Mouse (Mus musculus): ENCODE data around the gene Dgkz. TPM values are rescaled to one million over a fixed set of nuclear protein-coding genes. Genes with fewer than 3 reads are reported as not detected.
A peak's percentile ranks its signal among the peaks of the same experiment; 100 is the strongest.

Dgkz gene
- polyA plus RNA-seq, 1 experiment from 2014 or later = 32.7 TPM

DNA sequence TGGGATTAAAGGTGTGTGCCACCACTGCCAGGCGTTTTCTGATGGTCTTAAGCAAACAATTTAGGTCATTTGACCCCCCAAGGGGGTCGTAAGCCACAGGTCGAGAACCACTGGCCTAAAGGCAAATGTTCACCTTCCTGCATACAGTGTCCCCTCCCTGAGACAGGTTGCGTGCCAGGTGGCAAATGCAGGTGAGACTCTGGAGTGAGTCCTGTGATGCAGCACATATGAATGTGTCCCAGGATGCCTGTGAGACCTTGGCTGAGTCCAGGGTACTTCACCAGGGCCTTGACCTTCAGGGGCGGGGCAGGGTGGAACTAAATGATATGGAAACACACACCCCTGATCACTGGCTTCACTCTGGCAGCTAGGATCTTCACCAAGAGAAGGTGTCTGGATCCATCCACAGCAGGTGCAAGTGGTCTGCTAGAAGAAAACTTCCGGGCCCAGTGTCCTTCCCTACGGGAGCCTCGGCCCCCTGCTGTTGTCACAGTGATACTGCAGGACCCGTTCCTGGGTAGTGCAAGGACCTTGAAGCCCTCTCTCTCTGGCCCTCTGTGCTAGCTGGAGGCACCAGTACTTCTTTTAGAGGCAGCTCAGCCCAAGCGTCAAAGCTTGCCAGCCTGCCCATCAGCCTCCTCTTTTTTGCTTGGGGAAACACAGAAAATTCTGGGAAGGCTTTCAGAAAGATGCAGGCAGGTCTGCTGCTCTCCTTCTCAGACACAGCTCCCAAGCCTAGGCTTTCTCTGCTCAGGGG is 16.8 kb downstream of the Dgkz start:
- no peaks in the 10 kb centered on the region for H3K36me3 ChIP-seq (ENCODE audit: control insufficient read depth, insufficient read depth, low read length)
- WGBS = 53% methylated on average over 10 of the region's 10 CpGs
- DNase-seq (ENCODE audit: low spot score) (no peak), ATAC-seq (replicated peaks; ENCODE audit: low FRiP score) (no peak)
- H3K4me3 ChIP-seq (ENCODE audit: low read depth, low read length) = no peak overlapping the region
- no peaks in the 10 kb centered on the region for H3K27me3 ChIP-seq (ENCODE audit: control insufficient read depth, insufficient read depth, low read length)
- H3K9ac ChIP-seq (ENCODE audit: low read length) = no peak overlapping the region
- H3K4me2 ChIP-seq (ENCODE audit: low read depth, low read length, severe bottlenecking) = no peak overlapping the region
- no peak overlapping the region for H3K27ac ChIP-seq (ENCODE audit: low read depth, low read length)
- H3K9me3 ChIP-seq (ENCODE audit: control insufficient read depth, low read length) = no peaks in the 10 kb centered on the region
- H3K4me1 ChIP-seq (replicated peaks; ENCODE audit: control insufficient read depth, insufficient read depth, low read length) = peaks cover 14% of the 10 kb centered on the region

DNA sequence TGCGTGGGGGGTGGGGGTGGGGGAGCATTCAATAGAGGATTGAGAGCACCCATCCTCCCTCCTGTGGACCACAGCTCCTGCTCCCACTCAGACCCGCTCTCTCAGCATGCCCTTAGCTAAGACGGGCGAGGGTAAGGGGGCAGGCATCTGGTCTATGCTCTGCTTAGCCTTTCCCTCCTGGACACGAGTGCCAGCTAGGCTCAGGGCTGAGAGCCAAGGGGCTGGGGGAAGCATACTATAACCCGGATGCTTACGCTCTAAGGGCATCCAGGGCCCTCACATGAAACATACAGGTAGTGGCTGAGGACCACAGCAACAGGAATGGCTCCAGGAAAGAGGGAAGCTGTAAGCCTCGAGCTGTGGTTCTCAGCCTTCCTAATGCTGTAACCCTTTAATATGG is 17.6 kb downstream of the Dgkz start:
- H3K36me3 ChIP-seq (ENCODE audit: control insufficient read depth, insufficient read depth, low read length) = no peaks in the 10 kb centered on the region
- no peaks in the 10 kb centered on the region for H3K9me3 ChIP-seq (ENCODE audit: control insufficient read depth, low read length)
- ATAC-seq (replicated peaks; ENCODE audit: low FRiP score) (no peak), DNase-seq (ENCODE audit: low spot score) (no peak)
- H3K4me2 ChIP-seq (ENCODE audit: low read depth, low read length, severe bottlenecking) = no peak overlapping the region
- no peak overlapping the region for H3K27ac ChIP-seq (ENCODE audit: low read depth, low read length)
- no peak overlapping the region; the same call in 1 of the 2 replicates for H3K9ac ChIP-seq (ENCODE audit: low read length)
- peaks cover 15% of the 10 kb centered on the region for H3K4me1 ChIP-seq (replicated peaks; ENCODE audit: control insufficient read depth, insufficient read depth, low read length)
- WGBS = 90% methylated on average over 8 of the region's 8 CpGs
- no peak overlapping the region for H3K4me3 ChIP-seq (ENCODE audit: low read depth, low read length)
- no peaks in the 10 kb centered on the region for H3K27me3 ChIP-seq (ENCODE audit: control insufficient read depth, insufficient read depth, low read length)

GRCm38 (mm10) chr2:91957096-91957495 is 18.6 kb downstream of the Dgkz start:
- H3K4me2 ChIP-seq (ENCODE audit: low read depth, low read length, severe bottlenecking) = no peak overlapping the region
- no peak overlapping the region for H3K27ac ChIP-seq (ENCODE audit: low read depth, low read length)
- no peak overlapping the region for H3K9ac ChIP-seq (ENCODE audit: low read length)
- peak; percentile 41; the same call in 1 of the 2 replicates for ATAC-seq (replicated peaks; ENCODE audit: low FRiP score)
- H3K4me1 ChIP-seq (replicated peaks; ENCODE audit: control insufficient read depth, insufficient read depth, low read length) = peaks cover 8% of the 10 kb centered on the region
- H3K27me3 ChIP-seq (ENCODE audit: control insufficient read depth, insufficient read depth, low read length) = no peaks in the 10 kb centered on the region
- H3K36me3 ChIP-seq (ENCODE audit: control insufficient read depth, insufficient read depth, low read length) = no peaks in the 10 kb centered on the region
- no peak for DNase-seq (ENCODE audit: low spot score)
- H3K4me3 ChIP-seq (ENCODE audit: low read depth, low read length) = no peak overlapping the region
- no peaks in the 10 kb centered on the region for H3K9me3 ChIP-seq (ENCODE audit: control insufficient read depth, low read length)
- WGBS = 74% methylated on average over 4 of the region's 4 CpGs

GRCm38 (mm10) chr2:91955875-91956274 is 19.8 kb downstream of the Dgkz start:
- Histone ChIP-seq H3K27me3 (ENCODE audit: control insufficient read depth, insufficient read depth, low read length) (no peaks in the 10 kb centered on the region), H3K4me1 (replicated peaks; ENCODE audit: control insufficient read depth, insufficient read depth, low read length) (0 out of 2 replicates have a peak, but pooled peaks cover 4% of the 10 kb centered on the region), H3K4me3 (ENCODE audit: low read depth, low read length) (no peak overlapping the region), H3K9ac (ENCODE audit: low read length) (no peak overlapping the region), H3K4me2 (ENCODE audit: low read depth, low read length, severe bottlenecking) (no peak overlapping the region), H3K27ac (ENCODE audit: low read depth, low read length) (no peak overlapping the region), H3K36me3 (ENCODE audit: control insufficient read depth, insufficient read depth, low read length) (no peaks in the 10 kb centered on the region), H3K9me3 (ENCODE audit: control insufficient read depth, low read length) (no peaks in the 10 kb centered on the region)
- DNase-seq (ENCODE audit: low spot score) = no peak
- 83% methylated on average over 6 of the region's 6 CpGs for WGBS
- no peak for ATAC-seq (replicated peaks; ENCODE audit: low FRiP score)

DNA sequence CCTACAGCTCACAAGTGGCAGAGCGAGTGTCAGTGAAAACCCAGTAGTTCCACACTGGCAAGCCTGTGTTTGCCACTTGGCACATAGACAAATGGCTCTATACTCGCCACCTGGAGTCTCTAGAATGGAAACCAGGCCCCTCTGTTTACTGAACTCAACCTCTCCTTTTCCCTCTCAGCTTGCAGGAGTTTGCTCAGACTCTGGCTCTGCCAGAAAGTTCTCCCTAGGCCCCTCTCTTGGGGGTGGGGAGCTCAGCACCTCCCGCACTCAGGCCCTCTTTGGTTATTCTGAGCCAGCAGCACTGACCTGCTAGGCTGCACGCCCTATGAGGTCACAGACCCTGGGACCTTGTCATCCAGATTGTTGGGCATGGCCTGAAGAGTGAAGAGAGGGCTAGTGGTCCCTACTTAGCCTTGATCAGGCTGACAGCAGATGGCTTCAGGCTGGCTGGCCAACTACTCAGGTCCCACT is 20.5 kb downstream of the Dgkz start:
- Histone ChIP-seq H3K9me3 (ENCODE audit: control insufficient read depth, low read length) (no peaks in the 10 kb centered on the region), H3K36me3 (ENCODE audit: control insufficient read depth, insufficient read depth, low read length) (no peaks in the 10 kb centered on the region), H3K4me1 (replicated peaks; ENCODE audit: control insufficient read depth, insufficient read depth, low read length) (peaks cover 10% of the 10 kb centered on the region), H3K27me3 (ENCODE audit: control insufficient read depth, insufficient read depth, low read length) (no peaks in the 10 kb centered on the region), H3K4me3 (ENCODE audit: low read depth, low read length) (no peak overlapping the region), H3K9ac (ENCODE audit: low read length) (no peak overlapping the region), H3K4me2 (ENCODE audit: low read depth, low read length, severe bottlenecking) (no peak overlapping the region), H3K27ac (ENCODE audit: low read depth, low read length) (no peak overlapping the region)
- ATAC-seq (replicated peaks; ENCODE audit: low FRiP score) (no peak), DNase-seq (ENCODE audit: low spot score) (no peak)
- 98% methylated on average over 4 of the region's 4 CpGs for WGBS

GRCm38 (mm10) chr2:91953825-91954224 is 21.8 kb downstream of the Dgkz start:
- Histone ChIP-seq H3K9me3 (ENCODE audit: control insufficient read depth, low read length) (no peaks in the 10 kb centered on the region), H3K4me3 (ENCODE audit: low read depth, low read length) (no peak overlapping the region), H3K36me3 (ENCODE audit: control insufficient read depth, insufficient read depth, low read length) (no peaks in the 10 kb centered on the region), H3K4me1 (replicated peaks; ENCODE audit: control insufficient read depth, insufficient read depth, low read length) (peaks cover 16% of the 10 kb centered on the region), H3K27me3 (ENCODE audit: control insufficient read depth, insufficient read depth, low read length) (no peaks in the 10 kb centered on the region), H3K4me2 (ENCODE audit: low read depth, low read length, severe bottlenecking) (no peak overlapping the region), H3K27ac (ENCODE audit: low read depth, low read length) (no peak overlapping the region), H3K9ac (ENCODE audit: low read length) (no peak overlapping the region)
- no peak for ATAC-seq (replicated peaks; ENCODE audit: low FRiP score)
- 31% methylated on average over 5 of the region's 5 CpGs for WGBS
- DNase-seq (ENCODE audit: low spot score) = no peak

- ATAC-seq (replicated peaks; ENCODE audit: low FRiP score) (peak; percentile 76), DNase-seq (ENCODE audit: low spot score) (peak; percentile 67)
- Histone ChIP-seq H3K9ac (ENCODE audit: low read length) (peak overlapping the region; percentile 32), H3K9me3 (ENCODE audit: control insufficient read depth, low read length) (no peaks in the 10 kb centered on the region), H3K4me2 (ENCODE audit: low read depth, low read length, severe bottlenecking) (no peak overlapping the region), H3K36me3 (ENCODE audit: control insufficient read depth, insufficient read depth, low read length) (no peaks in the 10 kb centered on the region), H3K4me3 (ENCODE audit: low read depth, low read length) (no peak overlapping the region), H3K27me3 (ENCODE audit: control insufficient read depth, insufficient read depth, low read length) (no peaks in the 10 kb centered on the region), H3K4me1 (replicated peaks; ENCODE audit: control insufficient read depth, insufficient read depth, low read length) (peaks cover 22% of the 10 kb centered on the region), H3K27ac (ENCODE audit: low read depth, low read length) (0 out of 2 replicates have a peak overlapping the region, but pooled peaks have one; percentile 31)
- WGBS = 14% methylated on average over 15 of the region's 15 CpGs
These were observed 25.2 kb downstream of the Dgkz start for GRCm38 (mm10) chr2:91950275-91951085.

DNA sequence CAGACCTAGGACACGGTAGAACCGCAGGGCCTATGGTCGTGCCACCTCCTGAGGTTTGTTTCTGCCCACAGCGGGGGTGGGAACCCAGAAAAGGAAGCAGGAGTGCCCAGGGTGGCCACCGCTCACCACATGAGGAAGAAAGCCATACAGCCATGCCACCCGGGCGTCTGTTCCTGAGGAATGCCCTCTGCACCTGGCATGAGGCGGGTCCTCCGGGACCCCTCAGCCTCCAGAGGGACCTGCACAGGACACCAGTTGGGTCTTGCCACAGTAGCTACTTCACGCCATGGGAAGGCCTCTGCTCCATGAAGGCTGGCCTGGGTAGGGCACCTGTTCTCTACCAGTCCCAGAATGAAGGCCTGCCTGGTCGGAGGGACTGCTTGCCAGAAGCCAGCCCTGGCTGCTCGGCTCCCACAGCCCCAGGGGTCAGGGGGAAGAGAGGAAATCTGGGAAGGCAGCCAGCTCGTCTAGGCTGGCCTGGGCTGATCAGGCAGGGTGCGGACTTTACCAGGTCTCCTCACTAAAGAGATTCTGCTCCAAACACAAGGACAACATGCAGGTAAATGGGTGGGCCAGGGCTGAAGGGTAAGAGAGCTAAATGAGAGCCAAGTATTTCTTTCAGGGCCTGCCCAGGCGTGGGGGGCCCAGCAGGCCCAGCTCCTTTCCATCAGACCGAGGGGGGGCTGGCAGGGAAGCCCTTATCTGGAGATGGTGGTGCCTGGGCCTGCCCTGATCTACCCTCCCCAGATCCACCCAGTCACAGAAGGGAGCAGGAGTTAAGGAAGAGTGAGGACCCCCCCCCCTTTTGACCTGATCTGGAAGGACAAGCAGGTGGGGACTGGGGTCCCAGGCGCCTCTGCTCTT is 26.0 kb downstream of the Dgkz start:
- Histone ChIP-seq H3K36me3 (ENCODE audit: control insufficient read depth, insufficient read depth, low read length) (no peaks in the 10 kb centered on the region), H3K27me3 (ENCODE audit: control insufficient read depth, insufficient read depth, low read length) (no peaks in the 10 kb centered on the region), H3K4me1 (replicated peaks; ENCODE audit: control insufficient read depth, insufficient read depth, low read length) (peaks cover 22% of the 10 kb centered on the region), H3K9ac (ENCODE audit: low read length) (peak overlapping the region; percentile 32; the same call in 1 of the 2 replicates), H3K4me3 (ENCODE audit: low read depth, low read length) (no peak overlapping the region), H3K27ac (ENCODE audit: low read depth, low read length) (no peak overlapping the region), H3K4me2 (ENCODE audit: low read depth, low read length, severe bottlenecking) (no peak overlapping the region), H3K9me3 (ENCODE audit: control insufficient read depth, low read length) (no peaks in the 10 kb centered on the region)
- no peak for DNase-seq (ENCODE audit: low spot score)
- ATAC-seq (replicated peaks; ENCODE audit: low FRiP score) = peak; percentile 28
- WGBS = 76% methylated on average over 17 of the region's 17 CpGs

All from forebrain, embryonic 11.5 days (tissue).